ENCODE assay signal across 20 mouse cellular contexts in genomic region chr1:127124862-127125261, GRCm38 (mm10).
DNase-seq lines count a peak whose midpoint lies in the region; ATAC-seq and TF ChIP-seq lines count a peak whose summit lies in the region.
"Had no signal": no experiment of that assay in that cellular context is flagged by ENCODE, and none has a peak within 500 bp of the region (broad histone marks: within the 10 kb centered on the region; RNA-seq: fewer than 3 reads in every experiment).

No protein-coding gene starts in this region.

- H3K27ac ChIP-seq in heart, embryonic 12.5 days (ENCODE audit: poor library complexity, severe bottlenecking): no peak overlapping the region
- H3K27ac ChIP-seq in hindbrain, embryonic 14.5 days: peak overlapping the region; percentile 54
- no peak overlapping the region for H3K27ac ChIP-seq in hindbrain, embryonic 10.5 days
- no peak overlapping the region for H3K27ac ChIP-seq in midbrain, embryonic 14.5 days (replicated peaks; ENCODE audit: low read depth, low read length)
- no peak overlapping the region for H3K27ac ChIP-seq in midbrain, postnatal 0 days (ENCODE audit: low read depth, low read length)
- H3K27ac ChIP-seq in layer of hippocampus, adult 2 months: no peak overlapping the region
- H3K27ac ChIP-seq: embryonic facial prominence, embryonic 10.5 days; embryonic facial prominence, embryonic 12.5 days; forebrain, embryonic 12.5 days had no signal

- no peak overlapping the region for H3K4me3 ChIP-seq in heart, embryonic 12.5 days
- no peak overlapping the region for H3K4me3 ChIP-seq in hindbrain, embryonic 14.5 days (replicated peaks; ENCODE audit: low read length)
- H3K4me3 ChIP-seq in hindbrain, embryonic 10.5 days: no peak overlapping the region
- no peak overlapping the region for H3K4me3 ChIP-seq in midbrain, embryonic 14.5 days (replicated peaks; ENCODE audit: low read depth, low read length)
- H3K4me3 ChIP-seq in midbrain, postnatal 0 days (ENCODE audit: low read depth, low read length): no peak overlapping the region
- H3K4me3 ChIP-seq in layer of hippocampus, adult 2 months: no peak overlapping the region
- H3K4me3 ChIP-seq: embryonic facial prominence, embryonic 10.5 days; embryonic facial prominence, embryonic 12.5 days; forebrain, embryonic 12.5 days had no signal

- H3K4me1 ChIP-seq in heart, embryonic 12.5 days (replicated peaks): no peaks in the 10 kb centered on the region
- no peaks in the 10 kb centered on the region for H3K4me1 ChIP-seq in hindbrain, embryonic 14.5 days (replicated peaks; ENCODE audit: control insufficient read depth, insufficient read depth, low read length)
- no peaks in the 10 kb centered on the region for H3K4me1 ChIP-seq in hindbrain, embryonic 10.5 days (replicated peaks)
- H3K4me1 ChIP-seq in midbrain, embryonic 14.5 days (ENCODE audit: control insufficient read depth, insufficient read depth, low read length): no peaks in the 10 kb centered on the region
- H3K4me1 ChIP-seq in midbrain, postnatal 0 days (ENCODE audit: insufficient read depth, low read length): no peaks in the 10 kb centered on the region
- H3K4me1 ChIP-seq: embryonic facial prominence, embryonic 10.5 days; embryonic facial prominence, embryonic 12.5 days; forebrain, embryonic 12.5 days had no signal

- H3K9me3 ChIP-seq in heart, embryonic 12.5 days (replicated peaks): no peaks in the 10 kb centered on the region
- no peaks in the 10 kb centered on the region for H3K9me3 ChIP-seq in hindbrain, embryonic 14.5 days (ENCODE audit: control insufficient read depth, low read length)
- no peaks in the 10 kb centered on the region for H3K9me3 ChIP-seq in hindbrain, embryonic 10.5 days
- H3K9me3 ChIP-seq in midbrain, embryonic 14.5 days (ENCODE audit: control insufficient read depth, low read length): no peaks in the 10 kb centered on the region
- H3K9me3 ChIP-seq in midbrain, postnatal 0 days (ENCODE audit: low read length): no peaks in the 10 kb centered on the region
- H3K9me3 ChIP-seq: embryonic facial prominence, embryonic 10.5 days; embryonic facial prominence, embryonic 12.5 days; forebrain, embryonic 12.5 days had no signal

- no peak for ATAC-seq in heart, embryonic 12.5 days (ENCODE audit: insufficient number of reproducible peaks, low FRiP score)
- ATAC-seq in hindbrain, embryonic 14.5 days (ENCODE audit: low FRiP score): no peak; the same call in 1 of the 2 replicates
- ATAC-seq in midbrain, embryonic 14.5 days (ENCODE audit: low FRiP score, low TSS enrichment): no peak
- no peak for ATAC-seq in midbrain, postnatal 0 days (ENCODE audit: low FRiP score)
- ATAC-seq: forebrain, embryonic 14.5 days; forebrain, embryonic 16.5 days had no signal

- no peaks in the 10 kb centered on the region for H3K36me3 ChIP-seq in heart, embryonic 12.5 days
- H3K36me3 ChIP-seq in hindbrain, embryonic 14.5 days (replicated peaks; ENCODE audit: control insufficient read depth, insufficient read depth): no peaks in the 10 kb centered on the region
- no peaks in the 10 kb centered on the region for H3K36me3 ChIP-seq in hindbrain, embryonic 10.5 days
- no peaks in the 10 kb centered on the region for H3K36me3 ChIP-seq in midbrain, embryonic 14.5 days (ENCODE audit: control insufficient read depth, insufficient read depth, low read length)
- no peaks in the 10 kb centered on the region for H3K36me3 ChIP-seq in midbrain, postnatal 0 days (ENCODE audit: insufficient read depth, low read length)
- H3K36me3 ChIP-seq: embryonic facial prominence, embryonic 10.5 days; embryonic facial prominence, embryonic 12.5 days; forebrain, embryonic 12.5 days had no signal

- H3K9ac ChIP-seq in heart, embryonic 12.5 days: no peak overlapping the region
- H3K9ac ChIP-seq in hindbrain, embryonic 14.5 days: no peak overlapping the region
- H3K9ac ChIP-seq in midbrain, embryonic 14.5 days (replicated peaks; ENCODE audit: low read length): no peak overlapping the region
- no peak overlapping the region for H3K9ac ChIP-seq in midbrain, postnatal 0 days (replicated peaks; ENCODE audit: low read length, poor library complexity, severe bottlenecking)
- H3K9ac ChIP-seq: embryonic facial prominence, embryonic 12.5 days; forebrain, embryonic 12.5 days had no signal

- TF ChIP-seq CTCF in midbrain, postnatal 0 days (IDR thresholded peaks at IDR 0.05): no peak
- TF ChIP-seq CTCF in layer of hippocampus, adult 2 months (conservative IDR thresholded peaks at IDR 0.05): no peak

- H3K27me3 ChIP-seq in heart, embryonic 12.5 days (replicated peaks): no peaks in the 10 kb centered on the region
- no peaks in the 10 kb centered on the region for H3K27me3 ChIP-seq in hindbrain, embryonic 14.5 days (ENCODE audit: control insufficient read depth, insufficient read depth, low read length)
- H3K27me3 ChIP-seq in hindbrain, embryonic 10.5 days (ENCODE audit: insufficient read depth, poor library complexity, severe bottlenecking): no peaks in the 10 kb centered on the region
- no peaks in the 10 kb centered on the region for H3K27me3 ChIP-seq in midbrain, embryonic 14.5 days (ENCODE audit: control insufficient read depth, insufficient read depth, low read length)
- H3K27me3 ChIP-seq in midbrain, postnatal 0 days (ENCODE audit: insufficient read depth, low read length): no peaks in the 10 kb centered on the region
- H3K27me3 ChIP-seq: embryonic facial prominence, embryonic 12.5 days; forebrain, embryonic 12.5 days had no signal

- no peak overlapping the region for H3K4me2 ChIP-seq in heart, embryonic 12.5 days
- no peak overlapping the region for H3K4me2 ChIP-seq in hindbrain, embryonic 14.5 days (replicated peaks)
- H3K4me2 ChIP-seq in midbrain, embryonic 14.5 days (ENCODE audit: low read length): no peak overlapping the region
- H3K4me2 ChIP-seq in midbrain, postnatal 0 days (ENCODE audit: low read depth, low read length, poor library complexity, severe bottlenecking): no peak overlapping the region
- H3K4me2 ChIP-seq: embryonic facial prominence, embryonic 12.5 days; forebrain, embryonic 12.5 days had no signal

- peak; percentile 7 for DNase-seq in heart, adult 11 months
- no peak for DNase-seq in hindbrain, embryonic 14.5 days (ENCODE audit: low spot score)
- DNase-seq in hindbrain, embryonic 10.5 days (ENCODE audit: low spot score): no peak
- peak; percentile 40 for DNase-seq in midbrain, embryonic 14.5 days
- DNase-seq in midbrain, postnatal 0 days (ENCODE audit: low spot score): no peak
- DNase-seq in layer of hippocampus, adult 2 months (ENCODE audit: low spot score in 2 of 2): no peak
- DNase-seq: adrenal gland, adult 2 months; adrenal gland, postnatal 10 days; adrenal gland, postnatal 25 days; cerebellum, adult 11-12 months; cerebellum, adult 2 months; cerebellum, adult 9-10 months; cerebellum, postnatal 10 days; cerebellum, postnatal 25 days had no signal

- WGBS in heart, embryonic 12.5 days: 88% methylated on average over 5 of the region's 5 CpGs
- 64% methylated on average over 5 of the region's 5 CpGs for WGBS in hindbrain, embryonic 14.5 days
- 92% methylated on average over 5 of the region's 5 CpGs for WGBS in hindbrain, embryonic 10.5 days
- 52% methylated on average over 5 of the region's 5 CpGs for WGBS in midbrain, embryonic 14.5 days
- 67% methylated on average over 5 of the region's 5 CpGs for WGBS in midbrain, postnatal 0 days

Comparison
In these comparisons a context has a peak if more than half of its experiments do, and no peak if none do; other contexts are left out.
1. DNase-seq: peak in heart, adult 11 months (single experiment) and midbrain, embryonic 14.5 days (single experiment); none in hindbrain, embryonic 14.5 days (single experiment), hindbrain, embryonic 10.5 days (single experiment), midbrain, postnatal 0 days (single experiment) and layer of hippocampus, adult 2 months (0 of 2).